Mouse (Mus musculus): ENCODE data around the gene Ldlrad1. TPM values are rescaled to one million over a fixed set of nuclear protein-coding genes. Genes with fewer than 3 reads are reported as not detected.
A peak's percentile ranks its signal among the peaks of the same experiment; 100 is the strongest.

The Ldlrad1 gene
- polyA plus RNA-seq, 1 experiment from 2014 or later: not detected

- no peak overlapping the region for H3K4me3 ChIP-seq (replicated peaks)
- no peaks in the 10 kb centered on the region for H3K4me1 ChIP-seq
- no peak for ATAC-seq (ENCODE audit: low FRiP score)
- H3K27me3 ChIP-seq: no peaks in the 10 kb centered on the region
- no peak overlapping the region for H3K27ac ChIP-seq
- H3K9me3 ChIP-seq: no peaks in the 10 kb centered on the region
- H3K9ac ChIP-seq: no peak overlapping the region
- H3K36me3 ChIP-seq (replicated peaks): no peaks in the 10 kb centered on the region
- H3K4me2 ChIP-seq: no peak overlapping the region
- 88% methylated on average over 9 of the region's 9 CpGs for WGBS
These were observed 8.6 kb downstream of the Ldlrad1 start for GRCm38 (mm10) chr4:107217574-107217973.

GRCm38 (mm10) chr4:107221524-107221923, 12.5 kb downstream of the Ldlrad1 start:
- Histone ChIP-seq H3K27me3 (no peaks in the 10 kb centered on the region), H3K4me1 (no peaks in the 10 kb centered on the region), H3K4me3 (replicated peaks) (no peak overlapping the region), H3K36me3 (replicated peaks) (no peaks in the 10 kb centered on the region), H3K4me2 (no peak overlapping the region), H3K9ac (no peak overlapping the region), H3K9me3 (no peaks in the 10 kb centered on the region), H3K27ac (no peak overlapping the region)
- no peak for ATAC-seq (ENCODE audit: low FRiP score)
- 91% methylated on average over 5 of the region's 5 CpGs for WGBS

GRCm38 (mm10) chr4:107223225-107224204, 14.5 kb downstream of the Ldlrad1 start:
- H3K27ac ChIP-seq: no peak overlapping the region
- no peaks in the 10 kb centered on the region for H3K9me3 ChIP-seq
- H3K9ac ChIP-seq: no peak overlapping the region
- H3K4me2 ChIP-seq: no peak overlapping the region
- H3K4me1 ChIP-seq: no peaks in the 10 kb centered on the region
- no peaks in the 10 kb centered on the region for H3K27me3 ChIP-seq
- 85% methylated on average over 11 of the region's 11 CpGs for WGBS
- no peak overlapping the region for H3K4me3 ChIP-seq (replicated peaks)
- no peak for ATAC-seq (ENCODE audit: low FRiP score)
- no peaks in the 10 kb centered on the region for H3K36me3 ChIP-seq (replicated peaks)

DNA sequence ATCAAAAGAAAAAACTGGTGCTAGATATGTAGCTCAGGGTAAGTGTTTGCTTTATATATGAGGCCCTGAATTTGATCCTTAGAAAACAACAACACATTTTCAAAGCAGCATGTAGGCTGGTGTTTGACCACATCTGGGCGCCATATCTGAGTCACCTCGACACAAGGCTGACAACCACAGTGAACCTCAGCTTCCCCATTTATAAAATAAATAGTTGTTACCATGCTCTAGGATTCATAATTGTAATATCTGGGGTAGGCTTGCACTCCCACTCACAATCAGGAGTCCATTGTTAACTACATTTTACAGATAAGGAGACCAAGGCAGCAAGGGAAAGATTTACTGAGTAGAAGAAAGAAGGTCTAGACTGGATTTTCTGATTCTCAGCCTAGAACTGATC, 17.3 kb downstream of the Ldlrad1 start:
- WGBS: 90% methylated on average over 2 of the region's 2 CpGs
- Histone ChIP-seq H3K9me3 (no peaks in the 10 kb centered on the region), H3K27me3 (no peaks in the 10 kb centered on the region), H3K36me3 (replicated peaks) (no peaks in the 10 kb centered on the region; the same call in 1 of the 2 replicates), H3K4me2 (no peak overlapping the region), H3K4me1 (no peaks in the 10 kb centered on the region), H3K9ac (no peak overlapping the region), H3K27ac (no peak overlapping the region), H3K4me3 (replicated peaks) (no peak overlapping the region)
- ATAC-seq (ENCODE audit: low FRiP score): no peak

- Histone ChIP-seq H3K9me3 (no peaks in the 10 kb centered on the region), H3K4me3 (replicated peaks) (no peak overlapping the region), H3K27me3 (no peaks in the 10 kb centered on the region), H3K4me1 (no peaks in the 10 kb centered on the region), H3K27ac (no peak overlapping the region), H3K9ac (no peak overlapping the region), H3K4me2 (no peak overlapping the region), H3K36me3 (replicated peaks) (peaks cover 46% of the 10 kb centered on the region)
- ATAC-seq (ENCODE audit: low FRiP score): no peak
- 72% methylated on average over 3 of the region's 3 CpGs for WGBS
These were observed 23.2 kb downstream of the Ldlrad1 start for GRCm38 (mm10) chr4:107232219-107232618.

GRCm38 (mm10) chr4:107238253-107238652, 29.3 kb downstream of the Ldlrad1 start:
- H3K4me1 ChIP-seq: no peaks in the 10 kb centered on the region
- H3K36me3 ChIP-seq (replicated peaks): peaks cover 80% of the 10 kb centered on the region
- no peak overlapping the region for H3K9ac ChIP-seq
- no peak overlapping the region for H3K27ac ChIP-seq
- H3K9me3 ChIP-seq: no peaks in the 10 kb centered on the region
- ATAC-seq (ENCODE audit: low FRiP score): no peak
- 99% methylated on average over 2 of the region's 2 CpGs for WGBS
- H3K4me2 ChIP-seq: no peak overlapping the region
- no peaks in the 10 kb centered on the region for H3K27me3 ChIP-seq
- no peak overlapping the region for H3K4me3 ChIP-seq (replicated peaks)

- H3K27ac ChIP-seq: no peak overlapping the region
- H3K27me3 ChIP-seq: no peaks in the 10 kb centered on the region
- H3K4me3 ChIP-seq (replicated peaks): no peak overlapping the region
- peaks cover 72% of the 10 kb centered on the region for H3K36me3 ChIP-seq (replicated peaks)
- 98% methylated on average over 6 of the region's 6 CpGs for WGBS
- no peak for ATAC-seq (ENCODE audit: low FRiP score)
- peaks cover 3% of the 10 kb centered on the region; the same call in 1 of the 2 replicates for H3K4me1 ChIP-seq
- no peak overlapping the region for H3K4me2 ChIP-seq
- no peak overlapping the region for H3K9ac ChIP-seq
- H3K9me3 ChIP-seq: no peaks in the 10 kb centered on the region
These were observed 31.2 kb downstream of the Ldlrad1 start for GRCm38 (mm10) chr4:107240196-107240595.

DNA sequence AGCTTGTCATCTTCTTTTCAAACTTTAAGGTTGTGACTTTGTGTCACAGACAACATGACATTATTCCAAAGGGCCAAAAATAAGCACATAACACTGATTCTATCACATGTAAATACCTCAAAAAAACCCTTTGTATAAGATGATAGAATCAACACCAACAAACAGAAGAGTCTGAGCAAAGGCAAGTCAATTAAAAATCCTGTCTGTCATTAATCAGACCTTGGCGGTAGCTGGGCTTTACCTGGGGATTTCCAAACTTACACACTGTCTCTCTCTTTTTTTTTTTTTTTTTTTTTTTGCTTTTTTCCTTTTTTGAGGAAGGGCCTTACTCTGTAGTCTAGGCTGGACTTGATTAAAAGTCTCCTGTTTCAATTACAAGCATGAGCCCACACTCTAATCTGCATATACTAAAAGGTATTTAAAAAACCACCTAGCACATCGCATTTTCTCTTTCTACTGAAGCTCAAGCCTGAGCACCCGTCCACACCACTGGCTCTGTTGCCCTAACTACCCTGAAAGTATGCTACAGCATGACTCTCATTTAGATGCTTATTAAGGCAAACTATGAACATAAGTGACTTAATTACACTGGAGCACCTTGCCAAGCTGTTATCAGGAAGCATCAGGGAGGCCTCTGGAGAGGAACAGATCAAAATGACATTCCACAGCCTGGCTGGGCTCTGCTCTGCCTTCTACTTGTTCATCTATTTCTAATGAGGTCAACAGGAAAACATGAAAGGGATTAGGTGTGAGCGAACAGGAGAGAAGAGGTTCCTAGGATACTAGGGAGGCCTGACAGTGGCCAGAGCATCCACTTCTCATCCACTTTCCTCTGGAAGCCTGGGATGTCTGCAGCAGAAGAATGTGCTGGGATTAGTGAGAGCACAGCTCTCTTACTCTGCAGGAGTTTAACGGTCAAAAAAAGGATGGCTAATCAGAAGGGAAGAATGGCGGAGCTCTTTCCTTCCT, 34.7 kb downstream of the Ldlrad1 start:
- Histone ChIP-seq H3K36me3 (replicated peaks) (peaks cover 43% of the 10 kb centered on the region), H3K4me1 (peaks cover 3% of the 10 kb centered on the region; the same call in 1 of the 2 replicates), H3K9ac (no peak overlapping the region), H3K9me3 (no peaks in the 10 kb centered on the region), H3K4me2 (no peak overlapping the region), H3K27ac (0 out of 2 replicates have a peak overlapping the region, but pooled peaks have one; percentile 19), H3K4me3 (replicated peaks) (no peak overlapping the region), H3K27me3 (no peaks in the 10 kb centered on the region)
- ATAC-seq (ENCODE audit: low FRiP score): 0 out of 2 replicates have a peak, but pooled peaks have one; percentile 20
- WGBS: 70% methylated on average over 6 of the region's 6 CpGs

GRCm38 (mm10) chr4:107245368-107245767, 36.4 kb downstream of the Ldlrad1 start:
- no peak overlapping the region for H3K4me2 ChIP-seq
- ATAC-seq (ENCODE audit: low FRiP score): no peak
- no peak overlapping the region for H3K4me3 ChIP-seq (replicated peaks)
- H3K36me3 ChIP-seq (replicated peaks): peaks cover 30% of the 10 kb centered on the region
- H3K9me3 ChIP-seq: no peaks in the 10 kb centered on the region
- peaks cover 16% of the 10 kb centered on the region for H3K4me1 ChIP-seq
- no peaks in the 10 kb centered on the region for H3K27me3 ChIP-seq
- H3K9ac ChIP-seq: no peak overlapping the region
- no peak overlapping the region for H3K27ac ChIP-seq
- 74% methylated on average over 2 of the region's 2 CpGs for WGBS

DNA sequence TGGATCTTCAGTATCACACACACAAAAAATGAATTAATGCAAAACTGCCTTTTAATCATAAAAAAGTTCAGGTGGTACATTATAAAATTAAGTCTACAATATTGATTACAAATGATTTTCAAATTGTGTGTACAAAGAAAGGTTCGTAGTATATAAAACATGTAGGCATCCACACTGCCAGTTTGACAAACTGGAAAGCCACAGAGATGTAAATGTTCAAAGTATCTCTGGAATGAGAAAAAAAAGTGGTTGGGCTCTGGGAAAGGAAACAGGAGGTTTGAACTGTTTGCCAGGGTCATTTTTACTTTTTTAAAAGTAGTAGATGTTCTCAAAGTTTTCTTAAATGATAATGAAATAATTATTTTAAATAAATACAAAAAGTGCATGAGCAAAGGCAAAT, 37.1 kb downstream of the Ldlrad1 start:
- Histone ChIP-seq H3K4me2 (no peak overlapping the region), H3K4me3 (replicated peaks) (no peak overlapping the region), H3K9me3 (no peaks in the 10 kb centered on the region), H3K27me3 (no peaks in the 10 kb centered on the region), H3K27ac (no peak overlapping the region), H3K9ac (no peak overlapping the region), H3K36me3 (replicated peaks) (peaks cover 23% of the 10 kb centered on the region), H3K4me1 (peaks cover 16% of the 10 kb centered on the region)
- no peak for ATAC-seq (ENCODE audit: low FRiP score)
- 91% methylated on average over 1 of the region's 1 CpGs for WGBS

DNA sequence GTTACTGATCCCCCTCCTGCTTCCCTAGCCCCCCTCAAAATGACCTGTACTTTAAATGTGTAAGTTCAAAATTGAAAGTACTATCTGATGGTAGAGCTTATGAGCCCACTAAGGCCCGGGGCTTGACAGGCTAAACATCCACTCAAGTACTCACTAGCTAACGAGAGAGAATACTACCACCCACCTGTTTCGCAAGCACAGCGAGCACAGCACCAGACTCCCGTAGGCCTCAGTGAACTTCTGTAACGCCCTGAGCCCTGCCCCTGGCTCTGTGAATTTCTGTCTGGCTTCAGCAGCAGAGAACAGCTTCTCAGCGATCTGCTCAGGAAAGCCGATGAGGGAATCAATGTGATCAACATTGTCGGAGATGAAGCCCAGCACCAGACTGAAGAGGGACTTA, 38.1 kb downstream of the Ldlrad1 start:
- peaks cover 21% of the 10 kb centered on the region for H3K4me1 ChIP-seq
- H3K4me2 ChIP-seq: no peak overlapping the region
- no peak overlapping the region for H3K9ac ChIP-seq
- ATAC-seq (ENCODE audit: low FRiP score): no peak
- H3K36me3 ChIP-seq (replicated peaks): peaks cover 16% of the 10 kb centered on the region
- no peaks in the 10 kb centered on the region for H3K27me3 ChIP-seq
- H3K4me3 ChIP-seq (replicated peaks): no peak overlapping the region
- H3K9me3 ChIP-seq: no peaks in the 10 kb centered on the region
- WGBS: 78% methylated on average over 9 of the region's 9 CpGs
- H3K27ac ChIP-seq: no peak overlapping the region

DNA sequence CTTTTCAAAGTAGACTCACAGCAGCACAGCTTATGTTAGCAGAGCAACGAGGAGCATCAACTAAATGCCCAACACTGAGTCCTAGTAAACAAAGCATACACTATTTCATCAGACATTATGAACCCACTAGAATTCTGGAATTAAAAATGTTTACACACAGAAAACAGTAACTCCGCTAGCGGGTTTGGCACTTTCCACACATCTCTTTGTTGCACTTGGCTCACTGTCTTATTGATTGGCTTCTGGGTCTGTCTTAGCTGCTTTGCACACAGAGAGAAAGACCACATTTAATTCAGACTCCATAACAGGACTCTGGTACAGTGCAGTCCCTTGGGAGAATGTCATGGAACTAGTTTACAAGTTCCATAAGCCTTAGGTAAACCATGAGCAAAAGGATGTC, 39.1 kb downstream of the Ldlrad1 start:
- Histone ChIP-seq H3K4me3 (replicated peaks) (no peak overlapping the region), H3K4me2 (no peak overlapping the region), H3K27me3 (no peaks in the 10 kb centered on the region), H3K9ac (no peak overlapping the region), H3K27ac (no peak overlapping the region), H3K4me1 (peaks cover 28% of the 10 kb centered on the region), H3K9me3 (no peaks in the 10 kb centered on the region), H3K36me3 (replicated peaks) (peaks cover 13% of the 10 kb centered on the region; the same call in 1 of the 2 replicates)
- no peak for ATAC-seq (ENCODE audit: low FRiP score)
- 83% methylated on average over 3 of the region's 3 CpGs for WGBS

Data from forebrain, embryonic 12.5 days (tissue).